Mouse (Mus musculus) hindbrain, embryonic 11.5 days (tissue): ENCODE measurements around the gene Bbx. TPM values are rescaled to one million over a fixed set of nuclear protein-coding genes. Genes with fewer than 3 reads are reported as not detected.

Source experiments
- ATAC-seq: fragments of 200-750 bp; cut with Nextera tagmentation; 2 replicates; pipeline ENCODE4 v1.8.0; 2017; ENCODE audit warnings: mild to moderate bottlenecking, moderate TSS enrichment, moderate library complexity; ENCODE audit not compliant: low FRiP score
- DNase-seq: peaks from one replicate; pipeline ENCODE4 v3.0.0-alpha.2; 2015; ENCODE audit warnings: low spot score
- H3K27ac ChIP-seq: fragments of 300-500 bp; sonication (generic); 2 replicates; pipeline ENCODE4 v1.5.1; 2014; ENCODE audit warnings: mild to moderate bottlenecking, low read depth, low read length
- H3K27me3 ChIP-seq: fragments of 300-500 bp; sonication (generic); 2 replicates; pipeline ENCODE4 v1.6.1; 2014; ENCODE audit warnings: mild to moderate bottlenecking, low read length, moderate library complexity, mixed read lengths; ENCODE audit not compliant: control insufficient read depth, insufficient read depth
- H3K36me3 ChIP-seq: fragments of 300-500 bp; sonication (generic); 2 replicates; pipeline ENCODE4 v1.6.1; 2014; ENCODE audit warnings: mild to moderate bottlenecking, low read length, moderate library complexity, mixed read lengths; ENCODE audit not compliant: control insufficient read depth, insufficient read depth
- H3K4me1 ChIP-seq: fragments of 300-500 bp; sonication (generic); replicated peaks from 2 replicates; pipeline ENCODE4 v1.6.1; 2014; ENCODE audit warnings: low read length, mixed read lengths; ENCODE audit not compliant: control insufficient read depth, insufficient read depth
- H3K4me2 ChIP-seq: fragments of 300-500 bp; sonication (generic); replicated peaks from 2 replicates; pipeline ENCODE4 v1.6.1; 2014; ENCODE audit warnings: mild to moderate bottlenecking, low read depth, low read length
- H3K4me3 ChIP-seq: fragments of 300-500 bp; sonication (generic); 2 replicates; pipeline ENCODE4 v1.5.1; 2014; ENCODE audit warnings: low read depth, low read length
- H3K9ac ChIP-seq: fragments of 300-500 bp; sonication (generic); 2 replicates; pipeline ENCODE4 v1.6.1; 2014; ENCODE audit warnings: low read depth, low read length
- H3K9me3 ChIP-seq: fragments of 300-500 bp; sonication (generic); 2 replicates; pipeline ENCODE4 v1.6.1; 2016; ENCODE audit warnings: low read length; ENCODE audit not compliant: control insufficient read depth
- WGBS: fragments of 180-500 bp; shearing (Covaris S2); extraction: QIAGEN DNeasy Blood & Tissue Kit; methylation state at CpG from one replicate; pipeline ENCODE4 v1.1.7; 2014; 5-methylcytosine and 5-hydroxymethylcytosine counted together
- polyA plus RNA-seq: library from polyadenylated mRNA; unstranded; fragments of >200 nt; fragmentation: Nextera tagmentation; extraction: Ambion mirVana; gene quantifications from 2 replicates; pipeline ENCODE4 v1.2.1, GENCODE M21; 2014

Gene Bbx
- polyA plus RNA-seq, 1 experiment from 2014 or later, result 42.2 TPM

DNA sequence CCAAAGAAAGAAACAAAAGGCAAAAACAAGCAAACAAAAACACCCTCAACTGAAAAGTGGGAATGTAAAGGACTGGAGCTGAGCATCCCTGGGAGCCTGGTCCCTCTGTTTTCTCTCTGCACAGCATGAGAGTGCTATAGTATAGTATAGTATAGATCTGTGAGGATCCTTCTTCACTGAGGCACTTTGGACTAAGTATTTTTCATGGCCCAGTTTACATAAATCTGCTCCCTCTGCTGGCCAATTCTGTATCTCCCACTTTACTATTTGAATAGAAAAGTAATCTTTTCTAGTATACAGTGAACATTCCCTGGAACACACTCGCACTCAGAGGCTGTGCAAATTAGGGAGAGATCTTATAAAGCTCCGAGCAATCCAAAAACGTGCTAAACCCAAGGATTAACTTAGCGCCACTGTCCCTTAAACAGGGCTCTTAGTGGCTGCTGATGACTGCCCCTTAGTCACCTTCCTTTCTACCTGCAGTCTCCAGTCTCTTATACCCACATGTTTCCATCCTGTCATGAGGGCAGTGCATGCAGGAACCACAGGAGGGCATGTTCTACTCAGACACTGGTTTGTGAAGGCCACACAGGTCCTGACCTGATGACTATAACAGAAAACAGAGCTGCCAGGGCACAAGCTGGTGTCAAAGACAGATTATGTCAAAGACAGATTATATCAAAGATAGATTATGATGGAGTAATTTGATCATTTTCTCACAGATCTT lies 138.5 kb downstream of the Bbx start:
- ATAC-seq, result no peak

DNA sequence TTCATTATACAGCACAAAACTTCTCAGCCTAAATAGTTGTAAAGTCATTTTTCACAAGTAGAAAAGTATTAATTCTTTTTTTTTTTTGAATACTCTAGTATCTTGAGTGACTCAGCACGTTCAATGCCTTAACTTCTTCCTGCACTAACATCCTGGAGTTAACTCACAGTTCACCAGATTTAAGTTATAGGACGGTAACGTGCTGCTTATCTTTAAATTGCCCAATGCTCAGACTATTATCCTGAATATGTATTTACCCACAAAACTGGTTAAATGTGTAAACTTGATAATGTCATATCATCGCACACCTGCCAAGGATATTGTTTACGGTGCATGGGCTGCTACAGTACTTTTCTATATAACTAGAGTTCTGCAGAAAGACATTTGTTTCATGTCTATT lies 139.4 kb downstream of the Bbx start:
- Histone ChIP-seq H3K4me3 (no peak overlapping the region), H3K4me2 (no peak overlapping the region), H3K4me1 (no peaks in the 10 kb centered on the region), H3K9ac (no peak overlapping the region), H3K27me3 (no peaks in the 10 kb centered on the region), H3K9me3 (no peaks in the 10 kb centered on the region), H3K36me3 (no peaks in the 10 kb centered on the region), H3K27ac (no peak overlapping the region)
- ATAC-seq (no peak), DNase-seq (no peak)
- WGBS, result 95% methylated on average over 5 of the region's 5 CpGs

More for the DNA sequence above, 138.5 kb downstream of the Bbx start:
- no peak overlapping the region for H3K4me3 ChIP-seq
- DNase-seq, result peak; percentile 17
- WGBS, result 87% methylated on average over 4 of the region's 4 CpGs
- H3K36me3 ChIP-seq, result no peaks in the 10 kb centered on the region
- no peaks in the 10 kb centered on the region for H3K27me3 ChIP-seq
- H3K4me1 ChIP-seq, result no peaks in the 10 kb centered on the region
- no peak overlapping the region for H3K4me2 ChIP-seq
- H3K27ac ChIP-seq, result no peak overlapping the region
- H3K9me3 ChIP-seq, result no peaks in the 10 kb centered on the region
- H3K9ac ChIP-seq, result no peak overlapping the region

DNA sequence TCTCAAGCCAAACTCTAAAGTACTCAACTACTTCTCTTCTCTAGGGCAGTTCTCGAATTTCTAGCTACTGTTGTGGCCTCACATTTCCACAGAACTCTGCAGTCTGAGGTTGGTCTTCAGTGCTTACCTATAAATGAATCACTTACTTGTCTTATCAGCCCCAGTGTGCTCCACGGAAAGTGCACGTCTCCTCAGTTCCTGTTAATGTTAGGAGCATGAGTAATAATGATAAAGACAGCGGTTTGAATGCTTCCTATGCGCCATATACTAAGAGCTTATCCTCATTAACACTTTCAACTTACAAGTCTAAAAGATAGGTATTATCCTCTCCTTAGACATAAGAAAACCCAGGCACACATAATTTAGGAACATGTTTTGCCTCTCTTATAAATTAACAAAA lies 142.4 kb downstream of the Bbx start:
- Histone ChIP-seq H3K36me3 (no peaks in the 10 kb centered on the region), H3K27ac (no peak overlapping the region), H3K9me3 (no peaks in the 10 kb centered on the region), H3K4me2 (no peak overlapping the region), H3K27me3 (no peaks in the 10 kb centered on the region), H3K4me1 (no peaks in the 10 kb centered on the region), H3K4me3 (no peak overlapping the region), H3K9ac (no peak overlapping the region)
- no peak for DNase-seq
- ATAC-seq, result no peak
- 86% methylated on average over 5 of the region's 5 CpGs for WGBS

DNA sequence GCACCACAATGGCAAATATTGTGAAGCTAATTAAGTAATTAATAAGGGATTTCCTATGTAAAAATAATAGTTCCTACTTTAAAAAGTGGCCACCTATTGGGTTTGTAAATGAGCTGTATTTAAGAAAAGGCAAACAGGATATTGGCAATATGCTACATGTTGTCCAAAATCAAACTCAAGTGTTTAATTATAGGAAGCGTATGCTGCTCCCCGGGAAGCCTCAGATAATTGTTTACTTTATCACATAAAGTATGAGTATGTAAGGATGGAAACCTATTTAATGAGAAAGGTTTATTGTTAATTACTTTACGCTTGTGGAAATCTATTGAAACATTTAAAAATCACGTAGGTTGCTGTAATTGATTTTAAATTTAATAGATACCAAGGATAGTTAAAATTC lies 159.4 kb downstream of the Bbx start:
- DNase-seq (no peak), ATAC-seq (no peak)
- Histone ChIP-seq H3K9ac (no peak overlapping the region), H3K4me2 (no peak overlapping the region), H3K4me1 (no peaks in the 10 kb centered on the region), H3K27me3 (no peaks in the 10 kb centered on the region), H3K36me3 (no peaks in the 10 kb centered on the region), H3K9me3 (no peaks in the 10 kb centered on the region), H3K27ac (no peak overlapping the region), H3K4me3 (no peak overlapping the region)
- WGBS, result 93% methylated on average over 4 of the region's 4 CpGs

DNA sequence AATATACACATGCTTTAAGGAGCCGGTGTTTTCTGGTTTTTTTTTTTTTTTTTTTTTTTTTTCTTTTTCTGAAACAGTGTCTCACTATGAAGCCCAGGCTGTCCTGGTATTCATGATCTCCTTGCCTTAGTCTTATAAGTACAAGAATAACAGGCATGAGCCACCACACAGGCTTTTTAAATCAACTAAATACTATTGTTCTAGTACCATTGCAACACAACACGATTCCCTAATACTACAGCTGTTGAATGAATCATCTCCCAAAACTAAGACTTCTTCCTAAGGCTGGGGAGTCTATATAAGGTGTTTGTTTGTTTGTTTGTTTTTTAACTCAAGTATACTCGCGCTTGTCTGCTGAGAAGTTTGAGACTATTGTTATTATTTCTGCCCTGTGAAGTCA lies 169.5 kb downstream of the Bbx start:
- 95% methylated on average over 4 of the region's 4 CpGs for WGBS
- Histone ChIP-seq H3K4me3 (no peak overlapping the region), H3K9ac (no peak overlapping the region), H3K27me3 (no peaks in the 10 kb centered on the region), H3K27ac (no peak overlapping the region), H3K4me1 (no peaks in the 10 kb centered on the region), H3K4me2 (no peak overlapping the region), H3K9me3 (no peaks in the 10 kb centered on the region), H3K36me3 (no peaks in the 10 kb centered on the region)
- ATAC-seq (no peak), DNase-seq (no peak)

DNA sequence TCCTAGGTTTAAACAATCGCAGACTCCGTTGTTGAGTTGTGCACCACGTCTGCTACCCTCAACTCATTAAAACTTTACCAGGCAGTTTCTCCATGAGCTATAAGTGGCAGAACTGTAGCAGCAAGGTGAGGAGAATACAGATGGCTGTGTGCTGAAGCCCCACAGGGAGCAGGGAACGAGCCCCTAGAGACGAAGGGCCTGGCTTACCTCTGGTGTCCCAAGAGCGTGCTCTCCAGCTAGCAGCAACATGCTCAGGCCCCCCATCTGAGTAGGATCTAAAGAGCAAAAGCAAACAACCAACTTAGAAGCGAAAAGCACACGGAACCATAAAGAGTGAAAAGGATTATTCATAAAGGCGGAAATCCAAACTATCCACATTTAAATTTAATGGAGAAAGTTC lies 170.0 kb downstream of the Bbx start:
- Histone ChIP-seq H3K4me2 (no peak overlapping the region), H3K36me3 (no peaks in the 10 kb centered on the region), H3K27me3 (no peaks in the 10 kb centered on the region), H3K4me3 (no peak overlapping the region), H3K9ac (no peak overlapping the region), H3K9me3 (no peaks in the 10 kb centered on the region), H3K4me1 (no peaks in the 10 kb centered on the region), H3K27ac (no peak overlapping the region)
- DNase-seq (no peak), ATAC-seq (no peak)
- WGBS, result 94% methylated on average over 9 of the region's 9 CpGs

DNA sequence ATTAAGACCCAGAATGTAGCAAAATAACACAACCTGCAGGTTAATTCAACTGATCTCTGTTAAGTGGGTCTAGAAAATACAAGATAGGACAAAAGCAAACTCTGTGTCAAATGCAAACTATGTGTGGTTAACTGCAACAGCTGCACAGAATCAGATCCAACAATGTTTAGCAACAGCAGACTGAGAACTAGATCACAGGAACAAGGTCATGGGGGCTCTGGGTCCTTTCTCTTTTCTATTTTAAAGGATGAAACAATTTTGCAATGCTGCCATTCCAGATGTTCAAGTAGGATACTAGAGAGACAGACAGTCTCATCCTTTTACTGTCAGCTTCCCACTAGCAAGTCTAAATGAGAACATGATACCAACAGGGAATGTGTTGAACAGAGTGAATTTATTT lies 170.4 kb downstream of the Bbx start:
- DNase-seq (no peak), ATAC-seq (no peak)
- Histone ChIP-seq H3K9me3 (no peaks in the 10 kb centered on the region), H3K9ac (no peak overlapping the region), H3K27ac (no peak overlapping the region), H3K4me3 (no peak overlapping the region), H3K4me2 (no peak overlapping the region), H3K36me3 (no peaks in the 10 kb centered on the region), H3K27me3 (no peaks in the 10 kb centered on the region), H3K4me1 (no peaks in the 10 kb centered on the region)

DNA sequence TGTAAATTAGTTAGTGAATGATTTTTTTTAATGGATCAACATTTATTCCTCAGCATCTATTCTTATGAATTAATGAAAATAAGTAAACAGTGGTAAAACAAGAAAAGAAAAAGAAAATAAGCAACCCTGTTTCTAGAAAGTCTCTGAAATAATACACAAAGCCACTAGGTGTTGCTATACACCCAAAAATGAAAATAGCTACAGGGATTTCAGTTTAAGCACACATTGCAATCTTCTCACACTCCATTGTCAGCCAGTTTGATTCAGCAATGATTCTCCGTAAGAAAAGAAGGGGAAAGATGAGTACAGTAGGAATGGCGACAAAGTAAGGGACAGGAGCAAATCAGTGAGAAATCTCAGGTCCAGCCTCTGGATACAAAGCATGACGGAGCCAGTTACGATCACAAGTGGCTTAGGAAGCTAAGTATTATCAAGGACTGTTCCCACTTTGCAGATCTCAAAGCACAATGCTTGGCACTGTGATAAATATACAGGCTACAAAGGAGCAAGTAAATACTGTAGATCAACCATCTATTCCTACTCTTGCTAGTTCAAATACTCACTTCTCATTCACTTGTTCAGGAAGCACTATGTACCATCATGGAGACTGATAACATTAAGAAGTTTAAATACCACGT lies 177.5 kb downstream of the Bbx start:
- Histone ChIP-seq H3K4me1 (no peaks in the 10 kb centered on the region), H3K4me2 (no peak overlapping the region), H3K9me3 (no peaks in the 10 kb centered on the region), H3K27me3 (no peaks in the 10 kb centered on the region), H3K4me3 (no peak overlapping the region), H3K36me3 (no peaks in the 10 kb centered on the region), H3K9ac (no peak overlapping the region), H3K27ac (no peak overlapping the region)
- ATAC-seq, result no peak
- DNase-seq, result peak; percentile 39
- WGBS, result 86% methylated on average over 5 of the region's 5 CpGs

DNA sequence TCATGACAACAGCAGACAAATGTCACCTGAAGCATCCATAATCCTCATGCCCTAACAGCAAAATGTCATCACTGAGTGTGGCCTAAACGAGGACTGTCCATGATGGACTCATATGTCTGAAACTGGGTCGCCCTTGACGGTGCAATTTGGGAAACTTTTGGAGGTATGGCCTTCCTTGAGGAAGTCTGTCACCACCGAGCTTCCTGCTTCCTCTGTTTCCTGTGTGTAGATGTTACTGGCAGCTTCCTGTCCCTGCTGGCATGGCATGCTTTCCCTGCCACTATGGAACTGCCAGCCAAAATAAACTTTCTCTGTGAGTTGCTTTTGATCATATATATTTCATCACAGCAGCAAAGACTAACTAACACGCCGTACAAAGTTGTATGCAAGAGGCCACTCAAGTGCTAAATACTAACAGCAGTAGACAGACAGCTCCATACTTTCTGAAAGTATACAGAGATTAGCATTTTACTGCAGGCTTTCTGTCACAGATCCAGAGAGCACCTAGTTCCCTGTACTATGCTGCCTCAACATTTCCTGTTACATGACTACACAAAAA lies 180.7 kb downstream of the Bbx start:
- H3K27ac ChIP-seq, result no peak overlapping the region
- no peak overlapping the region for H3K4me2 ChIP-seq
- no peaks in the 10 kb centered on the region for H3K4me1 ChIP-seq
- ATAC-seq, result no peak
- H3K9ac ChIP-seq, result no peak overlapping the region
- WGBS, result 87% methylated on average over 6 of the region's 6 CpGs
- no peaks in the 10 kb centered on the region for H3K36me3 ChIP-seq
- no peak for DNase-seq
- H3K9me3 ChIP-seq, result no peaks in the 10 kb centered on the region
- H3K27me3 ChIP-seq, result no peaks in the 10 kb centered on the region
- H3K4me3 ChIP-seq, result no peak overlapping the region
